Mouse (Mus musculus) hindbrain, postnatal 0 days (tissue): ENCODE measurements at regions not wholly inside any gene's neighbourhood (a gene's known extent, or its start where the extent isn't known, plus 50 kb on each side); places are given as distances from the start of the nearest gene placed in this dataset.

Experiments
- ATAC-seq: fragments of 200-750 bp; cut with Nextera tagmentation; 2 replicates; pipeline ENCODE4 v1.8.0; 2017; ENCODE audit warnings: mild to moderate bottlenecking, moderate TSS enrichment, moderate library complexity
- DNase-seq: peaks from one replicate; pipeline ENCODE4 v3.0.0-alpha.2; 2015; ENCODE audit warnings: low spot score
- H3K27ac ChIP-seq: fragments of 300-500 bp; sonication (generic); 2 replicates; pipeline ENCODE4 v1.5.1; 2014; ENCODE audit warnings: mild to moderate bottlenecking
- H3K27me3 ChIP-seq: fragments of 300-500 bp; sonication (generic); 2 replicates; pipeline ENCODE4 v1.6.1; 2014; ENCODE audit warnings: low read length, mixed read lengths; ENCODE audit not compliant: insufficient read depth
- H3K36me3 ChIP-seq: fragments of 300-500 bp; sonication (generic); 2 replicates; pipeline ENCODE4 v1.6.1; 2014; ENCODE audit warnings: low read length, mixed read lengths; ENCODE audit not compliant: insufficient read depth
- H3K4me1 ChIP-seq: fragments of 300-500 bp; sonication (generic); 2 replicates; pipeline ENCODE4 v1.6.1; 2014; ENCODE audit warnings: antibody characterized with exemption, low read length, mixed read lengths; ENCODE audit not compliant: insufficient read depth
- H3K4me2 ChIP-seq: fragments of 300-500 bp; sonication (generic); 2 replicates; pipeline ENCODE4 v1.6.1; 2014; ENCODE audit warnings: low read depth, mild to moderate bottlenecking, low read length, moderate library complexity, mixed read lengths
- H3K4me3 ChIP-seq: fragments of 300-500 bp; sonication (generic); 2 replicates; pipeline ENCODE4 v1.5.1; 2014; ENCODE audit warnings: low read length
- H3K9ac ChIP-seq: fragments of 300-500 bp; sonication (generic); replicated peaks from 2 replicates; pipeline ENCODE4 v1.6.1; 2014; ENCODE audit warnings: mild to moderate bottlenecking, low read length, moderate library complexity, mixed read lengths
- H3K9me3 ChIP-seq: fragments of 300-500 bp; sonication (generic); 2 replicates; pipeline ENCODE4 v1.6.1; 2016; ENCODE audit warnings: low read length, mixed read lengths
- CTCF ChIP-seq: IDR thresholded peaks from 2 replicates; pipeline ENCODE4 v1.5.1; 2016; ENCODE audit warnings: antibody characterized with exemption, control low read depth, low read depth
- WGBS: fragments of 180-500 bp; shearing (Covaris S2); extraction: QIAGEN DNeasy Blood & Tissue Kit; methylation state at CpG from one replicate; pipeline ENCODE4 v1.1.7; 2014; 5-methylcytosine and 5-hydroxymethylcytosine counted together
- microRNA-seq, 2 experiments: library from miRNA; unstranded; fragments of <30 nt; microRNA quantifications; one replicate each; pipeline ENCODE4; 2016

GRCm38 (mm10) chr4:87359483-87359882, 129.2 kb upstream of the Slc24a2 start:
- H3K4me1 ChIP-seq: no peaks in the 10 kb centered on the region
- no peaks in the 10 kb centered on the region for H3K27me3 ChIP-seq
- H3K4me3 ChIP-seq: no peak overlapping the region
- H3K9me3 ChIP-seq: no peaks in the 10 kb centered on the region
- DNase-seq (peak; percentile 65), ATAC-seq (0 out of 2 replicates have a peak, but pooled peaks have one; percentile 41)
- 0 out of 2 replicates have a peak overlapping the region, but pooled peaks have one; percentile 3 for H3K4me2 ChIP-seq
- H3K36me3 ChIP-seq: no peaks in the 10 kb centered on the region
- H3K27ac ChIP-seq: no peak overlapping the region
- no peak overlapping the region for H3K9ac ChIP-seq
- 53% methylated on average over 9 of the region's 9 CpGs for WGBS
- TF ChIP-seq CTCF: peak; percentile 62

GRCm38 (mm10) chr4:87359004-87359403, 128.7 kb upstream of the Slc24a2 start:
- Histone ChIP-seq H3K27me3 (no peaks in the 10 kb centered on the region), H3K9ac (no peak overlapping the region), H3K4me1 (no peaks in the 10 kb centered on the region), H3K27ac (no peak overlapping the region), H3K9me3 (no peaks in the 10 kb centered on the region), H3K36me3 (no peaks in the 10 kb centered on the region), H3K4me2 (no peak overlapping the region), H3K4me3 (no peak overlapping the region)
- WGBS: 92% methylated on average over 3 of the region's 3 CpGs
- no peak for TF ChIP-seq CTCF
- ATAC-seq: no peak
- no peak for DNase-seq

- H3K4me2 ChIP-seq: no peak overlapping the region
- 55% methylated on average over 2 of the region's 2 CpGs for WGBS
- DNase-seq (peak; percentile 35), ATAC-seq (no peak)
- H3K4me1 ChIP-seq: 0 out of 2 replicates have a peak, but pooled peaks cover 3% of the 10 kb centered on the region
- no peak overlapping the region for H3K4me3 ChIP-seq
- H3K27me3 ChIP-seq: no peaks in the 10 kb centered on the region
- TF ChIP-seq CTCF: no peak
- H3K9ac ChIP-seq: no peak overlapping the region
- no peaks in the 10 kb centered on the region for H3K36me3 ChIP-seq
- H3K27ac ChIP-seq: no peak overlapping the region
- H3K9me3 ChIP-seq: no peaks in the 10 kb centered on the region
Measured at GRCm38 (mm10) chr4:87332968-87333367, 102.7 kb upstream of the Slc24a2 start.

GRCm38 (mm10) chr4:87329136-87329535, 98.9 kb upstream of the Slc24a2 start:
- 56% methylated on average over 6 of the region's 6 CpGs for WGBS
- Histone ChIP-seq H3K4me3 (no peak overlapping the region), H3K9ac (no peak overlapping the region), H3K27ac (no peak overlapping the region), H3K4me1 (0 out of 2 replicates have a peak, but pooled peaks cover 3% of the 10 kb centered on the region), H3K4me2 (0 out of 2 replicates have a peak overlapping the region, but pooled peaks have one; percentile 3), H3K27me3 (no peaks in the 10 kb centered on the region), H3K9me3 (no peaks in the 10 kb centered on the region), H3K36me3 (no peaks in the 10 kb centered on the region)
- TF ChIP-seq CTCF: no peak
- ATAC-seq (no peak), DNase-seq (peak; percentile 15)

GRCm38 (mm10) chr4:87321726-87322349, 91.6 kb upstream of the Slc24a2 start:
- Histone ChIP-seq H3K4me1 (no peaks in the 10 kb centered on the region), H3K9me3 (no peaks in the 10 kb centered on the region), H3K4me3 (no peak overlapping the region), H3K9ac (no peak overlapping the region), H3K27me3 (no peaks in the 10 kb centered on the region), H3K27ac (no peak overlapping the region), H3K4me2 (no peak overlapping the region), H3K36me3 (no peaks in the 10 kb centered on the region)
- TF ChIP-seq CTCF: no peak
- no peak for ATAC-seq
- DNase-seq: no peak
- WGBS: 55% methylated on average over 2 of the region's 2 CpGs

- Histone ChIP-seq H3K27ac (no peak overlapping the region), H3K9me3 (no peaks in the 10 kb centered on the region), H3K4me2 (no peak overlapping the region), H3K4me3 (no peak overlapping the region), H3K27me3 (no peaks in the 10 kb centered on the region), H3K4me1 (no peaks in the 10 kb centered on the region), H3K36me3 (no peaks in the 10 kb centered on the region), H3K9ac (no peak overlapping the region)
- no peak for TF ChIP-seq CTCF
- ATAC-seq (no peak), DNase-seq (no peak)
- WGBS: 69% methylated on average over 5 of the region's 5 CpGs
Measured at GRCm38 (mm10) chr4:87298129-87298528, 67.9 kb upstream of the Slc24a2 start.

DNA sequence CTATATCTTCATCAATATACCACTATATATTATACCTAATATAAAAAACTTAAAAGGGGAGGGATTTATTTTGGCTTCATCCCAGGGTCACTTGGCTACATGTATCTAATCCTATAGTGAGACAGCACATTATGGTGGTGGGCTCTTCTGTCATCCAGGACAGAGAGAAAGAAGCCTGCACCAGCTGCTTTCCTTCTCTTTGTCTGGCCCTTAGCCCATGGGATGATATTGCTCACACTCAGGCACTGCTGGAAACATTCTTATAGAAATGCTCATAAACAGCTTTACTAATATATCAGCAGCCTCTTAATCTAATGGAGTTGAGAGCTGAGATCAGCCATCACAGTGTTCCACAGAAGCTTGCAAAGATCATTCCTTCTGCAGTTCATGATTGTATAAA, 64.3 kb upstream of the Slc24a2 start:
- no peak for TF ChIP-seq CTCF
- H3K9me3 ChIP-seq: no peaks in the 10 kb centered on the region
- H3K27me3 ChIP-seq: no peaks in the 10 kb centered on the region
- ATAC-seq (no peak), DNase-seq (no peak)
- no peak overlapping the region for H3K27ac ChIP-seq
- H3K36me3 ChIP-seq: no peaks in the 10 kb centered on the region
- H3K9ac ChIP-seq: no peak overlapping the region
- H3K4me3 ChIP-seq: no peak overlapping the region
- H3K4me1 ChIP-seq: no peaks in the 10 kb centered on the region
- H3K4me2 ChIP-seq: no peak overlapping the region

Small RNA genes in the stretch of these regions (microRNA-seq; reads per million reads assigned to microRNA genes)
- gene Gm23154: 0 reads per million in 2 experiments
